Mouse (Mus musculus) CD4-positive, CD25-positive, alpha-beta regulatory T cell, adult 2 months (primary cell): Measurements from ENCODE around the gene Nat8.
"Not testable (repeated sequence)": the region's sequence is repeated elsewhere in the genome, so short reads cannot be mapped to it uniquely, and the experiment has no call there.

Experiments
- DNase-seq: peaks from one replicate; pipeline ENCODE4 v3.0.0-alpha.2; 2012; ENCODE audit warnings: low read depth, low spot score

Gene Nat8

DNA sequence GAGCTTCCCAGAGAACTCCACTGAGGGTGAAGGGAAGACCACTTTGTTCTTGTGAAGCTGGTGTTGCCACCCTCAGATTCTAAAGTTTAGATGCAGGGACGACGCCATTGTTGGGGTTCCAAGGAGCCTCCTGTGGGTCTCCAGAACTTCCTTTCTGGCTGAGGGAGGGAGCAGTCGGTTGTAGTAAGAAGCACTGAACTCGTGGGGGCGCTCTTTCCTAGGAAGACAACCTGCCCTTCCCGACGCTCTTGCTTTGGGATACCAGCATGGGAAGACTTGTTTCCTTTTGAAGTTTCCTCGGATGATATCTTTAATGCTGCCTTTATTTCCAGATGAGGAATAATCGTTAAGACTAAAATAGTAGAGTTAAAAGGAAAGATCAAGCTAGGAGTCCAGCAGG, 4.9 kb upstream of the Nat8 start:
- DNase-seq = peak; percentile 36

DNA sequence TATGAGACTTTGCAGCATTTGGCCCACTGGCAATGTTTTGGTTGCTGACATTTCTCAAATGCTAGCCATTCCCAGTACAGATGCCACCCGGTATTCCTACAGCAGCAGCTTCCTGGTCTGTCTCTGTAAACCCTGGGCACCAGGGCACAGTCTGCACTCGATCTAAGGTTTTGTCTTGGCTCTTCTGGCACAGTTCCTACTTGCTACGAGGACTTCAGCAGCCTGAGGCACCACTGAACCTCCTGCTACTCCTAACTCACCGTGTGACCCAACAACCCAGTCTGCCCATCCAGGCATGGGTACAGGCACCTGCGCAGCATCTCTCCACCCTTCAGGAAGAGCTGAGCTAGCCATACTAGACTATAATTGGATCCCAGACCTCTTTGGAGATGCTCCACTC, 4.2 kb upstream of the Nat8 start:
- DNase-seq = not testable (repeated sequence)

DNA sequence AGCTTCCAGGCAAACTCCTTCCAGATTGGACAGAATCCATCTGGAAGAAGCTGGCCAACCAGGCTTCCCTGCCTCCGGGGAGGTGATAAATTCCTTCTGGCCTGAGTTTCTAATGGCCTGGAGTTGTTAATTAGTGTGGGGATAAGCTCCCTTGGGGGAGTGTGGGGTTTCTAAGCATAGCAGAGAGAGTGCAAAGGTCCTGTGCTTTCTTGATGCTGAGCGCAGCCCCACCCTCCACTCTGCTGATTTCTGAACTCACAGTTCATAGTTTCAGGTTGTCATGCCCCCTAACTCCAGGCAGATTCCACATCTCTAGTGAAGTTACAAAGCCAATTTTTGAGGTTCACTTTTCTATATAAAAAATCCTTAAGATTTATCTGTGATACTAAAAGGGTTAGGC, 3.2 kb upstream of the Nat8 start:
- not testable (repeated sequence) for DNase-seq

DNA sequence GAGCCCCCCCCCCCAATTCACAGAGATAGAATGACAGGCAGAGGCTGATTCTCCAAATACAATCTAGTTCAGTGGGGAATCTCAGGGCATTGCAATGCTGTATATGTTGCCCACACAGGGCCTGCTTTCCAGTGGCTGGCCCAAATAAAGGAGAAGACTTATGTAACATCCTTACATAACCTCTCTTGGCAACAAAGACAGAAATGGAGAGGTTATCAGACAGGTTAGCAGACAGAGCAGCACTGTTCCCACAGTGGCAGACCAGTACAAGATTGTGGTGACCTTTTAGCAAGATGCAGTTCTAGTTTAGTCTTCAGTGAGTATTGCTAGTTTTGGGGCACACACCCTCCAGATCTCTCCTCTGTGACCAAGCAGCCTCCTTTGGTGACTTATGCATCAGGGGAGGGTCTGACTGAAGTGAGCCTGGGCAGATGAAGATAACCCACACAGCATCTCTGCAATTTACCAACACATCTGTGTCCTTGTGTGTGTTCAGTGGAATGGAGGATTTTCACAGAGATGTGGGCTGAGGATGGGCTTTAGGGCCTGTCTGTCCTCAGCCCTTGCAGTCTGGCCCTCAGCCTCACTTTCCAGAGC, 2.7 kb upstream of the Nat8 start:
- DNase-seq = not testable (repeated sequence)

DNA sequence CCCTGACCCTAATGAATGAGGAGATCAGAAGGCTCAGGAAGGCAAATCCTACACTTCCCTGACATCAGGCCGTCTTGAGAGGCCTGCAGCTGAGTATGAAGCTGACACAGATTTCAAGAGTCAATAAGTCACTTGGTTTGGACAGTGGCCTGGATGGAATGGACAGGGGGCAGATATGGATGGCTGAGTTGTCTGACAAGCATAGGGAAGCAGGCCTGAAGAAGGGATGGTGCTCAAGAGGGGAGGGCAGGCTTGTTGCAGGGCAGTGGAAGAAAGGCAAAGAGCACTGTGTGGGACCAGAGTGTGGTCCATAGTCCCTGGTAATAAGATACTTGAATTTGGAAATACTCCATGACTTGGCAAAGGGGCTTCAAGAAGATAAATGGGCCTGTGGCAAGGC, 2.4 kb downstream of the Nat8 start:
- DNase-seq = no peak

DNA sequence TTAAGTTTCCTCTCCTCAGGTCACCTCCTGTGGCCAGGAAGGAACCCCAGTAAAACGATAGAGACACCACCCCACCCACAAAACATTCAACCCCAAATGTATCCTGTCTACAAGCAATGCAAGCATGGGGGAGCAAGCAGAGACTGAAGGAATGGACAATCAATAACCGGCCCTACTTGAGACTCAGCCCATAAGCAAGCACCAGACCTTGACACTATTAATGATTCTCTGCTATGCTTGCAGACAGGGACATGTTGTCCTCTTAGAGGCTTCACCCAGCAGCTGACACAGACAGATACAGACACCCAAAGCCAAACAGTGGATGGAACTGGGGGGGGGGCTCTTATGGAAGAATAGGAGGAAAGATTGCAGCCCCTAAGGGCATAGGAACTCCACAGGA, 6.0 kb downstream of the Nat8 start:
- DNase-seq = no peak

DNA sequence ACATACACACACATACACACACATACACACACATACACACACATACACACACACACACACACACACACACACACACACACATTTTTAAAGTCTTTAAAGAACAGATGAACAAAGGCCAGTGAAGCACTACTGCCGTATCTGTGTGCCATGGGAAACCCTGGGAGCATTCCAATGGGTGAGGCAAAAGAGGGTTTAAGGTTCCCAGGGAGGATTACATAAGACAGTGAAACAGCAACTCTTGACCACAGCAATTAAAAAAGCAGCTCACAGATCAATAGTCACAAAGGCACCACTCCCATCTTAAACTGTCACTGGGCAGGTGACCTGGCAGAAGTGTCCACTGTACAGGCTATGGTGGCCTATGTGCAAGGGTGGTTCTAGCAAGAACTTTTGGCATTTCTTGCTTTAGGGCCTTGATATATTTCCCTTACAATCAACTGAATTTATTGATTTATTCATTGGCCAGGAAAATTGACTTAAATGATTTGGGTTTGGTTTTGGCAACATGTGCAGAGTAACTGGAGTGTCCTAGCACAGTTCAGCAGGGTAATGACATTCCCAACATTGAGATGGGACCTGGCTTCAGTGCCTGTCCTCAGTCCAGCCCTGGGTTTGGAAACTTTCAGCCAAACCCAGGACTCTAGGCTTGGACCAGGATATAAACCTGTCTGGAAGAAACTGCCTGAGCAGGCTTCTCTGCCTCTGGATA, 8.3 kb downstream of the Nat8 start:
- no peak for DNase-seq

DNA sequence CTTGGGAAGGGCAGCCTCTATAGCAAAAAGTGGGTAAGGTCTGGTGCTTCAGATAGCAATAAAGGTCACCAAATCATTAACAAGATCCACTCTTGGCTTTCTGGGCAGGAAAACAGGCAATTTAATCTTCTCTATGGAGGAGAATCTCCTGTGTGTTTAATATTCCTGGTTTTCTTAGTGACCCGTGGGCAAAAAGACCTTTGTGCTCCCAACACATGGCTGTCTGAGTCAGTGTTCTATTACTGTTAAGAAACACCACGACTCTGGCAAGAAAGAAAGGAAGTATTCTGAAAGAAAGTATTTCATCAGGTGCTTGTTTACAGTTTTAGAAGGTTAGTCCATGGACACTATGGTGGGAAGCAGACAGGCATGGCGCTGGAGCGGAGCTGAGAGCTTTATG, 9.6 kb downstream of the Nat8 start:
- DNase-seq = no peak

DNA sequence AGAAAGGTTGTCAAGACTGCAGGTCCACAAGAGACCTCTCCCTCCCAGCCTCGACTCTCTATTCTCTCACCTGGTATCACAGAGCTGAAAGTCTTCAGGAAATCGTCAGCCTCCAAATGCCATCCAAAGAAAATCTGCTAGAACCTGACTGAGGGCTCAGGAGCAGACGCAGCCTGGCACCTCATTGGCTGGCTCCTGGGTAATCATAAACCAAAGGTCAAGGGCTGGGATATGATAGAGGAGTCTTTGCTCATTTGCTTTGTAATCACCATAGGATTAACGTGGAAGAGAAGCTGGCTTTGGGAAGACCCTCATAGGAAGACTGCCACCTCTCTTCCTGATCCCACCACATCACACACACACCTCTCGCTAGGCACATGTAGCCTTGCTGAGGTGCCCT, 11.0 kb downstream of the Nat8 start, which contains the start of the genes Nat8f6 and Nat8f5:
Gene Nat8f6, minus strand, starts transcription at position 118 of the 400 bp plus-strand sequence.
Gene Nat8f5, minus strand, starts transcription at position 136 of the 400 bp plus-strand sequence.
- no peak for DNase-seq

DNA sequence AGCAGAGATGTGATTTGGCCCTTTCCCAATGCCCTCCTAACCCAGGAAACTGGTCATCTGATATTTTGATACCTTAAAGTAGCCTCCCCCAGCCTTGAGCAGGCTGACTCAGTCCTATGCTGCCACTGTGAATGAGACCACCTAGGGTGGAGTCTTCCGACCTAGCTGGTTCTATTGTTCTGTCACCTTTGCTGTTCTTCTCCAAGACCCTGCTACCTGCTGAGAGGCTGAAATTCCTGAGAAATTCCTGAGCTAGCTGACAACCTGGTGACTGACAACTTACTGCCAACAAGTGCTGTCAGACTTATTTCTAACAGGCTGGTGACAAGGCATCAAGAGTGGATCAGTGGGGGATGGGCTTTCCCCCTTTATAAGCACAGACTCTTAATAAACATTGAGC, 13.5 kb downstream of the Nat8 start:
- DNase-seq = no peak

DNA sequence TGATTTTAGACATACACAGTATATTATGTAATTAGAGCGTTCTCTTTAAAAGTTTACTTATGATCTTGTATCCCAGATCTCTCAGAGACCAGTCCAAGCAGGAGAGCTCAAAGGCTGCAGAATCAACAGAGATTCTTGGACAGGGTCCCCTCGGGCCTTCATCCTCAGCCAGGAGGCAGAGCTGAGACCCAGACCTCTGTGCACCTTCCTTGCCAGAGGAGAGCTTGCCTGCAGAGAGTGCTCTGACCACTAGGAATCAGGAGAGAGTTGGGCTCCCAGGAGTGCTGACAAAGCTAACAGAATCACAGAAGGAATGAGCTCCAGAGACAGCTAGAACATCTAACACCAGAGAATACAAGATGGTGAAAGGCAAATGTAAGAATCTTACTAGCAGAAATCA, 18.5 kb downstream of the Nat8 start:
- no peak for DNase-seq

DNA sequence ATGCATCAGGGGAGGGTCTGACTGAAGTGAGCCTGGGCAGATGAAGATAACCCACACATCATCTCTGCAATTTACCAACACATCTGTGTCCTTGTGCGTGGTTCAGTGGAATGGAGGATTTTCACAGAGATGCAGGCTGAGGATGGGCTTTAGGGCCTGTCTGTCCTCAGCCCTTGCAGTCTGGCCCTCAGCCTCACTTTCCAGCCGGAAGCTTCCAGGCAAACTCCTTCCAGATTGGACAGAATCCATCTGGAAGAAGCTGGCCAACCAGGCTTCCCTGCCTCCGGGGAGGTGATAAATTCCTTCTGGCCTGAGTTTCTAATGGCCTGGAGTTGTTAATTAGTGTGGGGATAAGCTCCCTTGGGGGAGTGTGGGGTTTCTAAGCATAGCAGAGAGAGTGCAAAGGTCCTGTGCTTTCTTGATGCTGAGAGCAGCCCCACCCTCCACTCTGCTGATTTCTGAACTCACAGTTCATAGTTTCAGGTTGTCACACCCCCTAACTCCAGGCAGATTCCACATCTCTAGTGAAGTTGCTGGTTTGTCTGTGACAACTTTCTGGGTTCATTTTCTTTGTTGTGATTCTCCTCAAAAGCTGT, 20.8 kb downstream of the Nat8 start:
- DNase-seq = not testable (repeated sequence)

DNA sequence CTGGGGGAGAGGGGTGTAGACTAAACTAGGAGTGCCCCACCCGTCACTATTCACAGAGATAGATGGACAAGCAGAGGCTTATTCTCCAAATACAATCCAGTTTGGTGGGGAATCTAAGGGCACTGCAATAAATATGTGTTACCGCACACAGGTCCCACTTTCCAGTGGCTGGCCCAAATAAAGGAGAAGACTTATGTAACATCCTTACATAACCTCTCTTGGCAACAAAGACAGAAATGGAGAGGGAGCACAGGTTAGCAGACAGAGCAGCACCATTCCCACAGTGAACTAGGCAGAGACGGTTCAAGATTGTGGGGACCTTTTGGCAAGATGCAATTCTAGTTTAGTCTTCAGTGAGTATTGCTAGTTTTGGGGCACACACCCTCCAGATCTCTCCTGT, 21.4 kb downstream of the Nat8 start:
- DNase-seq = not testable (repeated sequence)

DNA sequence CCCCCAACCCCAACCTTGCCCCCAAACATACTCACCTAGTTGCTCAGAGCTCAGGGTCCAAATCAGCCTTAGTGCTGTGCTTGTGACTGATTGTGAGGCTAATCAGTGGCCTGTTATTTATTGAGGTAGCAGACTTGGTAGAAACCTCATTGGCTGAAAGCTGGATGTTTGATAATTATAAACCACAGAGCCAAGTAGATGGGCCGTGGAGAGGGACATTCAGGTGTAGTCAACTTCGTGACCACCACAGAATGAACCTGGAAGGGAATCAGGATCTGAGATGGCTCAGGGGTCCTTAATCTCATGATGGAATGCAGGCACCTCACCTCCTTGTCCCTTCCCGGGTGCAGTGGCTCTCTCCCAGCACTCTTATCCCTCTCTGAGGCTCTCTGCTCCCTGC, 22.1 kb downstream of the Nat8 start:
- not testable (repeated sequence) for DNase-seq

DNA sequence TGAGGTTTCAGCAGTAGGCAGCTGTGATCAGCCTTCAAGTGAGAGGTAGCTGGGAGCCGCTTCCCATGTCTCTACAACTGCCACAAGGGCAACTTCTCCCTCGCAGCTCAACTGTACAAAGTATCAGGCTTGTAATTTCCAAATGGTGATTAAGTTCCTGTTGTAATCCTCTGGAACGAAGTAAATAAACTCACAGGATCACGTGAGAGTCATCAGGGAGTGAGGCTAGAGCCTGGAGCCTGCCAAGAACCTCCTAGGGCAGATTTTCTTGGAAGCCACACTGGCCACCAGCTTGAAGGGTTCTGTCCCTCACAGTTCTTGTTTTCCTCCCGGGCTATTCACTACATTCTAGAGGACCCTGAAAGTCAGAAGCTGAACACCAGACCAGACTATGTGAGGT, 28.7 kb downstream of the Nat8 start:
- not testable (repeated sequence) for DNase-seq
